Mouse (Mus musculus) embryo, embryonic 10 days (tissue): ENCODE results near the gene Col15a1.

ENCODE experiments used
- DNase-seq: peaks from one replicate; pipeline ENCODE4 v3.0.0-alpha.2; 2015; ENCODE audit warnings: low spot score

Gene Col15a1

DNA sequence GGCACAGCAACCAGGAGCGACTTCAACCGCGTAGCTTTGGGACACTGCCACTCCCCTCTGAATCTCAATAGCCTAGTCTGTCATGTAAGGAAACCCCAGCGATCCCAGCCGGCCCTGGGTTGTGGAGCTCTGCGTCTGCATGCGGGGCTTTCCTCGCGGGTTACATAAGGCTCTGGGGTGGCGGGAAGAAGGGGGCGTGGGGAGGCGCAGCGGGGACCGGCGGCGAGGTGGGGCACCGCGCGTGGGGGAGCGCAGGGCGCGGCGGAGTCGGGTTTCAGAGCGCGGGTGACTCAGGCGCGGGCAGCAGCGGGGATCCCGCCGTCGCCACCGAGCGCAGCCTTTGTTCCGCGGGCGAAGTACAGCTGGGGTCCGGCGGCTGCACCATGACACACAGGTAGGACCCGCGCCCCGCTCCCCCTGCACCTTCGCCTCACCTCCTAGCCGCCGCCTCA lies at the start of gene Col15a1:
Gene Col15a1 (plus strand): TSS at position 193 of the 452 bp plus-strand sequence.
- DNase-seq: peak; percentile 32

DNA sequence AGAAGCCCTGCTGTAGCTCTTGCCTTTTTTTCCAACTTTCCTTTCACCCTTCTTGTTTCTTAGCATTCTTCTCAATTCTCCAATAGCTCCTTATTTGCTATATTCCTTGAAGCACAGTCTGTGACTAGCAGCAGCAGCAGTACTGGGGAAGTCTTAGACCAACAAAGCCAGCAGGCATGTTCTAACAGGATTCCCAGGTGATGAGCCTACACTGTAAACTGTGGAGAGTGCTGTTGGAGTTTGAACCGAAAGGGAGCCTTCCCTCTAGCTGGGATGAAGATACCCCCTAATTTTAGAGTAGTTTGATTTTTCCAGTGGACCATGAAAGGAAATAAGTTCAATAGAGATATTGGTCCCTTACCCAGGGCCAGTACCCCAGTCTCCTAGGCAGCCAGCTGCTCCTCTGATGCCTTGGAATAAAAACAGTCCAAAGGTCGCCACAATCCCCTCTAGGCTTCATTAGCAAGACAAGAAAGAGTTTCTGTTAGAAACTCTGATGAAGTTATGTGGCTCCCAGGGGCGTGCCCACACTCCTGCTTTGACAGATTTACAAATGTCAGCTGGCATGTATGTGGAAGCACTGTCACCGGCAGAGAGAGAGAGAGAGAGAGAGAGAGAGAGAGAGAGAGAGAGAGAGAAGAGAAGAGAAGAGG lies 46.7 kb upstream of the Col15a1 start:
- peak; percentile 55 for DNase-seq

DNA sequence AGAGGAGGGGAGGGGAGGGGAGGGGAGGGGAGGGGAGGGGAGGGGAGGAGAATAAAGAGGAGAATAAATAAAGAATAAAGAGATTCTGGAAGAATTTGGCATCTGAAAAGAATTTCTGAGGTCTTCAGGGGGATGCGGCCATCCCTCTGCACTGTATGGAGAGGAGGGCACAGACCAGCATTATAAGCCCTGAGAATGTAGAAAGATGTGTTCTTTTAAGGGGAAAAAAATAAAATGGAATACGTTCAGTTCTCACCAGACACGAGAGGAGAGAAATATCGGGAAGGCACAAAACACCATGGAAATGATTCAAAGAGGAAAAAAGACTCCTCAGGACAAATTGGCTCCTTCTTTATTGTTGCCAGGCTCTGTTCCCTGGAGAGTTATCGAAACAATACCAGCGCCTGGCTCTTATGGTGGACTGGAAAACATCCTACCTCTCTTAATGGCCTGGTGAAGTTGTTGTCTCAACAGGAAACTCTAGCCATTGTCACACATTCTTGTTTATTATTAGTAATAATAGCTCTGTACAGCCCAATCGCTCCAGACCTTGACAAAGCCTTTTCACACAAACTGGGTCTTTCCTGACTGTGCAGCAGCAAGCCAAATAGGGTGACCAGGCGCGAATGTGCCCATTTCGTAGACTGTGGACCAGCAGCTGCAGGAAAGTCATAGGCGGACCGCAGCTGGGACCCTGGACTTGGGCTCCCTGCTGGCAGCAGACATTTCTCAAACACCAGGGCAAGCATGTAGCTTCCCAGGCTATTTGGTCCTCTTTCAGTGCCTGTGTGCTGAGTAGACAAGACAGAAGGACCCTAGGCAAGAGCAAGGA lies 46.0 kb upstream of the Col15a1 start:
- no peak for DNase-seq

GRCm38 (mm10) chr4:47172314-47172713 lies 35.6 kb upstream of the Col15a1 start:
- no peak for DNase-seq

- no peak for DNase-seq
These were observed 30.9 kb upstream of the Col15a1 start for GRCm38 (mm10) chr4:47177101-47177500.

- DNase-seq: no peak
These were observed 29.6 kb upstream of the Col15a1 start for GRCm38 (mm10) chr4:47178261-47178961.

DNA sequence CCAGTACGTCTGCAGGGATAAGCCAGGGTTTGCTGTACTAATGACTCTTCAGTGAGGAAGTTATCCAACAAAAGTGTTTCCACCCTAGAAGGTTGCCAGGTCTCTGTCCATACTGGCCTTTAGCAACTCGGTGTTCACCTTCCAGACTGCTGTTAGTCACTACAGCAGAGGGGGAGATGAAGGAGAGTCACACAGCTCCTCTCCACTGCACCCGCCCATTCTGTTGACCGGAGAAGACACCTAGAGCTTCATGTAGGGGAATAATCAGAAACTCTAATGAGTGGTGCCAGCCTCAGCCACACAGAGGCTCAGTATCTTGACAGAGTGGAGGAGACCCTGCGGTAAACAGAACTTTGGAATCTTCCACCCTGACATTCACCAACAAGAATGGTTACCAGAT lies 28.4 kb upstream of the Col15a1 start:
- no peak for DNase-seq

GRCm38 (mm10) chr4:47184058-47184661 lies 23.8 kb upstream of the Col15a1 start:
- DNase-seq: no peak

DNA sequence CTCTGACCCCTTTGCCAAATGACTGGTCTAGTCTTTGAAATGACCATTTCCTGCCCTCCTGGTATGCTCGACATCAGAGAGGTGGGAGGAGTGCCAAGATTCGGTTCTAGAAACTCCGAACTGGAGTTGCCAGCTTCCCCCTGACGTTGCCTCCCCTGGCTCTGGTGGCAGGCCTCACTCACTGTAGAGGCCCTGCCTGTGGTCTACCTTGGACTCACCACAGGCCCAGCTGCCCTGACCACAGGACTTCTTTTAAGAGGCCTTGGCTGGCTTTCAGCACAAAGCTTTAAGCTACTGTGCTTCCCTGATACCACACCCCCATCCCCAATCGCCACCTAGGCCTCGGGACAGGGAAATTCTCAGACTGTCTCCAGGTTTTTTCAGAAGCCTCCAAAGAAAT lies 21.4 kb upstream of the Col15a1 start:
- DNase-seq: no peak

- DNase-seq: no peak
These were observed 11.8 kb upstream of the Col15a1 start for GRCm38 (mm10) chr4:47196173-47196572.

DNA sequence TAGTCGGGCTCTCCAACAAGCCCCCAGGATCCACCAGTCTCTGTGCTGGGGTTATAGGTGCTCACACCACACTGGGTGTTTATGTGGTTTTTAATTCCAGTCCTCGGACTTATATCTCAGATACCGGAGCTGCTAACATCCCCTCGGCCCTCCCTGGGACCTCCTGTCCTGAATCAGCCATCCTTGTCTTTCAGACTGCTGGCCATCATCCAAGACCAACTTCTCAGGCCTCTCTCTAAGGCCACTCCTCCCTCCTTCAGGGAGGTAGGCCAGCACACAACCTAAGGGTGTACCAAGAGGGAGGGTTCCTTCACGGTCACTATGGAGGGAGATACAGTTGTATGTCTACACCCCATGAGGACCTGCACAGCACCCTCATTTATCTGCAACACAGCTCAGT lies 4.3 kb upstream of the Col15a1 start:
- DNase-seq: no peak

DNA sequence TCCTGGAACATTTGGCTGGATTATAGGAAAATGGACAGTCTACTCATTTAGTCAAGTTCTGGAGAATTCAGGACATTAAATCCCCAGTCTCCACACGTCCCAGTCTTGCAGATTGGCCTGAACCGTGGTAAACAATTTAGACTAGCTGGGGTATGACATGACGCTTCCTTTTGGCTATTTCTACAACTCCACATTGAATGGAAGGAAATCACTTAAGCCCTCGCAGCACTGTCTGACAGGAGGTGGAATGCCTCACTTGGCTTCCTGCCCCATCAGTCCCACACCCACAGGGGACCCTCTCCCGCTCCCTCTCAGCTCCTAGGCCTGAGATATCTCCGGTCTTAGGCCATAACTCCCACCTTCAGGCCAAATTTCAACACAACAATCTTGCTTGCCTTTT lies 2.1 kb upstream of the Col15a1 start:
- no peak for DNase-seq

GRCm38 (mm10) chr4:47208421-47208991 lies 545 bp downstream of the Col15a1 start:
- DNase-seq: peak; percentile 43

GRCm38 (mm10) chr4:47209466-47209865 lies 1.5 kb downstream of the Col15a1 start:
- DNase-seq: no peak

DNA sequence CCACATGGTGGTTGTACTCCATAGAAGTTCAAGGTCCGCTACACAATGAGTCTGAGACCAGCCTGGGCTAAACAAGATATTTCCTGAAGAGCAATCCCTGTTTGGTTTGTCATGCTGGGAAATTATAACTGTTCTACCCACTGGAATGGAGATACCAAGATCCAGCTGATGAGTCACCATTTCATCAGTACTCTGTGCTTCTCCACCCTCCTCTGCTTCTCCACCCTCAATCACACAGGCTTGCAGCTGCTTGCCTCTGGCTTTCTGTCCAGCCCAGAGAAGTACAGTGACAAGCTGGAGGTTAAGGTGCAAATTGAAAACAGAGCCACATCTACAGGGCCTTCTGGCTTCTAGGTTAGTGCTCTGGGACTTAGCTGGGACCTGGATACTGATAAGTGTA lies 10.9 kb downstream of the Col15a1 start:
- no peak for DNase-seq

DNA sequence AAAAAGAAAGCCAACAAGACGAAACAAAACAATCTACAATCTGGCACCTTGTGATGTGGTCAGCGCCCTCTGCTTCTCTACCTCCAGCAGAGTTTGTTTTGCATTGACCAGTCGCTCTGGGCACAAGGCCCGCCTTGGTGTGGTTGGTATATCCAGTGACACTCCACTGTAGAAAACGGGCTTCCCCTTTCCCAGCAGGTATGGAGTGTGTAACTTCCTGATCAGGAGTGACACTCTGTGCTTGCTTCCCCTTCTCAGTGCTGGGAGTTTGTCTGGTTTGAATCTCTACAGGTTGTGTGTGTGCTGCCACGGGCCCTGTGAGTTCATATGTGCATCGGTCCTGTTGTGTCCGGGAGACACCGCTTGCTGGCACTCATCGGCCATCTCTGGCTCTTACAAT lies 11.4 kb downstream of the Col15a1 start:
- DNase-seq: no peak

- DNase-seq: no peak
These were observed 12.6 kb downstream of the Col15a1 start for GRCm38 (mm10) chr4:47220544-47220943.

DNA sequence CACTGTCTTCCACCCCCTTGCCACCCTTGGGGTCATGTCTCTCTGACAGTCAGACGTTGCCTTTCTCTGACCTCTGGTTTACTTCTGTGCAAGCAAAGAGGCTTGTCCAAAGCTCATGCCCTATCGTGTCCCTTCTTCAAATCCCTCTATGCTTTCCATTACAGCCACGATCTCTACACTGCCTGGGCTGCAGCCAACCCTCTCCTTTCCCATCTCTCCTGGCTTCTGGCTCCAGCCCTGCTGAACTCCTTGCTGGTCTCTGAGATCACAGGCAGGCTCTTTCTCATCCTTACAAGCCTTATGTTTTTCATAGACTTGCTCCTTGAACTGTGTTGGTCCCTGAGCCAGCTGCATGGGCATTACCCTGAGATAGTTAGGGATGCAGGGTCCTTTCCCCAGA lies 14.2 kb downstream of the Col15a1 start:
- DNase-seq: no peak

- no peak for DNase-seq
These were observed 18.0 kb downstream of the Col15a1 start for GRCm38 (mm10) chr4:47225920-47226319.

DNA sequence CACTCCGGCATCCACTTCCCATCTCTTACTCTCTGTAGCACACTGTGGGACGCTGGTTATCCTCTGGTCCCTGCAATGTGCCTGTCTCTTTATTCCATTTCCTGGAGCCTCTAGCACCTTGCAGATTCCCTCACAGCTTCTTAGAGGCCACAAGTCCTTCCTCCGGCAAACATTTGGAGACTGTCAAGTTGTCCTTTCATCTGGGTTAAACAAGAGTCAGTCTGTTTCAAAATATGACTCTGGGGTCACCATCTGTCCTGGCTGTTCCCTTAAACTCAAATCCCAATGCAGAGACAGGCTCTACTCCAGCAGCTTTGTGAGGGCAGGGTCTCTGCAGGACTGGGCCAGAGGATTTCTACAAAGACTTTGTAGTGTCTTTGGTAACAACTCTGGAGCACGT lies 19.1 kb downstream of the Col15a1 start:
- DNase-seq: no peak

DNA sequence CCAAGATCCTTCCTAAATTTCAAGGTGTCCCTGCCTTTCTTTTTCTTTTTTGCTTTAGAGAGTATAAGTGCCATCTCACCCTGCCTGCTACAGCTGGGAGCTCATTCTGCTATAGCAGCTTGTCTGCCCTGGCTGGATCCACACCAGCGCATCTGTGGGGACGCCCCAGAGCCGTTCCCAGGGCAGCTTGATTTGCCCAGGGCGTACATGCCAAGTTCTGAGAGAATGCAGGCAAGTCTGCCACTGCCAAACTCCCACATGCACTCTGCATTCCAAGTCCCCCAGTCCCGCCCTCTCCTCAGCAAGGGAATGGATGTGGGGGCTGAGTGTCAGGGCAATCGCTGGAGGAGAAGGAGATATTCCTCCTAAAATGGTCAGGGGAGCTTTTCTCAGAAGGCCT lies 19.8 kb downstream of the Col15a1 start:
- DNase-seq: no peak

DNA sequence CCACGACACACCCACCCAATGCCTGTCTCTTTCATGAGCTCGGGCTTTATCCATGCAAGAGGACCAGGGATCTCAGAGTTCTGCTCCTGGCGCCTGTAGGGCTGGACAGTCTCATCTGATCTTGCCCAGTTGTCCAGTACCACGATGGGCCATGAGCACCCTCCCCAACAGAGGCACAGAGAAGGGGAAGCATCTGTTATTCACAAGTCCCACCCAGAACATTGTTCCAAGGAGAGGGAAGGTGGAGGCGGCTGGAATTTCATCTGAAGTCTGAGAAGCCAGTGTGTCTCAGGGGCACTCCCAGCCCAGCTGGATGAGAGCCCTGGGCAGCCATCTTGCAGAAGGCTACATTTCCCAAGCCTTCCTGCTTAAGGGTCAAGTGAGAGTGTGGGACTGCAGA lies 21.0 kb downstream of the Col15a1 start:
- no peak for DNase-seq
